Mouse (Mus musculus) kidney, postnatal 0 days (tissue): Measurements from ENCODE around the gene Tmem132c. TPM values are rescaled to one million over a fixed set of nuclear protein-coding genes. Genes with fewer than 3 reads are reported as not detected.

ENCODE experiments used
- ATAC-seq: fragments of 200-750 bp; cut with Nextera tagmentation; replicated peaks from 2 replicates; pipeline ENCODE4 v1.8.0; 2017; ENCODE audit warnings: low read depth, moderate number of reproducible peaks, moderate TSS enrichment, moderate library complexity; ENCODE audit not compliant: low FRiP score
- DNase-seq: peaks from one replicate; pipeline ENCODE4 v3.0.0-alpha.2; 2016; ENCODE audit warnings: low spot score
- H3K27ac ChIP-seq: fragments of 300-500 bp; sonication (generic); 2 replicates; pipeline ENCODE4 v1.5.1; 2014; ENCODE audit warnings: mild to moderate bottlenecking
- H3K27me3 ChIP-seq: fragments of 300-500 bp; sonication (generic); 2 replicates; pipeline ENCODE4 v1.6.1; 2014; ENCODE audit warnings: low read length, mixed read lengths; ENCODE audit not compliant: insufficient read depth
- H3K36me3 ChIP-seq: fragments of 300-500 bp; sonication (generic); 2 replicates; pipeline ENCODE4 v1.6.1; 2014; ENCODE audit warnings: low read length, mixed read lengths; ENCODE audit not compliant: insufficient read depth
- H3K4me1 ChIP-seq: fragments of 300-500 bp; sonication (generic); replicated peaks from 2 replicates; pipeline ENCODE4 v1.6.1; 2014; ENCODE audit warnings: antibody characterized with exemption, low read length, mixed read lengths; ENCODE audit not compliant: insufficient read depth
- H3K4me2 ChIP-seq: fragments of 300-500 bp; sonication (generic); 2 replicates; pipeline ENCODE4 v1.6.1; 2014; ENCODE audit warnings: mild to moderate bottlenecking, low read length, moderate library complexity, mixed read lengths
- H3K4me3 ChIP-seq: fragments of 300-500 bp; sonication (generic); replicated peaks from 2 replicates; pipeline ENCODE4 v1.5.1; 2014; ENCODE audit warnings: low read depth, low read length
- H3K9ac ChIP-seq: fragments of 300-500 bp; sonication (generic); 2 replicates; pipeline ENCODE4 v1.6.1; 2014; ENCODE audit warnings: low read depth, low read length
- H3K9me3 ChIP-seq: fragments of 300-500 bp; sonication (generic); replicated peaks from 2 replicates; pipeline ENCODE4 v1.6.1; 2016; ENCODE audit warnings: low read length, inconsistent platforms, mixed read lengths
- CTCF ChIP-seq: IDR thresholded peaks from 2 replicates; pipeline ENCODE4 v1.5.1; 2016; ENCODE audit warnings: antibody characterized with exemption, low read depth, mild to moderate bottlenecking, moderate library complexity
- WGBS: fragments of 180-500 bp; shearing (Covaris S2); extraction: QIAGEN DNeasy Blood & Tissue Kit; methylation state at CpG from one replicate; pipeline ENCODE4 v1.1.7; 2014; 5-methylcytosine and 5-hydroxymethylcytosine counted together
- polyA plus RNA-seq: library from polyadenylated mRNA; unstranded; fragments of >200 nt; fragmentation: Nextera tagmentation; extraction: Ambion mirVana; gene quantifications from 2 replicates; pipeline ENCODE4 v1.2.1, GENCODE M21; 2015

The Tmem132c gene
- polyA plus RNA-seq, 1 experiment from 2014 or later = 0.75 TPM

GRCm38 (mm10) chr5:127242763-127243160, 1.2 kb downstream of the Tmem132c start:
- no peaks in the 10 kb centered on the region for H3K36me3 ChIP-seq
- no peaks in the 10 kb centered on the region; the same call in 1 of the 2 replicates for H3K9me3 ChIP-seq
- no peaks in the 10 kb centered on the region for H3K4me1 ChIP-seq
- no peak for TF ChIP-seq CTCF
- peaks cover 40% of the 10 kb centered on the region for H3K27me3 ChIP-seq
- peak overlapping the region; percentile 42 for H3K4me3 ChIP-seq
- 1% methylated on average over 13 of the region's 13 CpGs for WGBS
- peak overlapping the region; percentile 85 for H3K4me2 ChIP-seq
- DNase-seq (no peak), ATAC-seq (no peak)
- H3K9ac ChIP-seq = no peak overlapping the region
- no peak overlapping the region for H3K27ac ChIP-seq

DNA sequence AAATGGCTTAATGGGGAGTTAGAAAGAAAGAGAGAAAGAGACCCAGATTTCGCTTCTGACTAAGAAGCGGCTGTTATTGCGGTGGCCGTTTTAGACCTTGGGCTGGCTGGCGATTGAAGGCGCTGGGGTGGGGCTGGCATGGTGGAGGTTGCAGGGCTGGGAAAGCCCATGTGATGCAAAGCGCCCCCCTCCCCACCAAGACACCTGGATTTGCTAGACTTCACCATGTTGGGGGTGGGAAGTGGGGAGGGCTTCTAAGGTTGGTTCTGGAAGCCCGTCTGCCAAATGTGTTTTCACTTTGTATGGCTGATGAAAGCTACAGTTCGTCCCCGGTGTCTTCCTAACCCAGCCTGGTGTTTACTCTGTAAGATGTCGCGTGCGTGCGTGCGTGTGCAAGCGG, 1.6 kb downstream of the Tmem132c start:
- Histone ChIP-seq H3K9ac (no peak overlapping the region), H3K27ac (no peak overlapping the region), H3K27me3 (peaks cover 40% of the 10 kb centered on the region), H3K4me1 (no peaks in the 10 kb centered on the region), H3K9me3 (no peaks in the 10 kb centered on the region; the same call in 1 of the 2 replicates), H3K4me3 (peak overlapping the region; percentile 42), H3K36me3 (no peaks in the 10 kb centered on the region), H3K4me2 (peak overlapping the region; percentile 85)
- no peak for TF ChIP-seq CTCF
- no peak for DNase-seq
- under 1% methylated on average over 16 of the region's 16 CpGs for WGBS
- ATAC-seq = no peak

DNA sequence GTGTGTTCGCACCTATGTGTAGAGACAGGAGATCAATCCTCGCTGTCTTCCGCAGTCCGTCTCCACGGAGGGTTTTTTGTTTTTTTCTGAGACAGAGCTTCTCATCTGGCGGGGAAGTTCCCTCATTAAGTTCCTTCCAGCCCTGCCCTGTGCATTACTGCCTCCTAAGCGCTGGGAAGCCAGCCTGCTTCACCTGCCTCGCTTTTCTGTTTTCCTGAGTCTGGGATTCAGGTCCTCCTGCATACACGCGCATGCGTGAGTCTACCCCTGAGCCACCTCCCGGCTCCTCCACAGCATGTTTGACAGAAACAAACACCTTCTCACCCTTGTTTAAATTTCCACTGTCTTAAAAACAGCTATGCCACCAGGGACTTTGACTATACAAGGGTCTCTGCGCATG, 2.0 kb downstream of the Tmem132c start:
- Histone ChIP-seq H3K27me3 (peaks cover 38% of the 10 kb centered on the region), H3K9ac (no peak overlapping the region), H3K9me3 (no peaks in the 10 kb centered on the region; the same call in 1 of the 2 replicates), H3K4me3 (peak overlapping the region; percentile 42), H3K4me1 (no peaks in the 10 kb centered on the region), H3K4me2 (peak overlapping the region; percentile 85), H3K36me3 (no peaks in the 10 kb centered on the region), H3K27ac (no peak overlapping the region)
- no peak for DNase-seq
- 10% methylated on average over 13 of the region's 13 CpGs for WGBS
- no peak for ATAC-seq
- no peak for TF ChIP-seq CTCF

- H3K4me1 ChIP-seq = no peaks in the 10 kb centered on the region
- no peaks in the 10 kb centered on the region for H3K27me3 ChIP-seq
- 63% methylated on average over 2 of the region's 2 CpGs for WGBS
- no peak overlapping the region for H3K9ac ChIP-seq
- no peak for ATAC-seq
- H3K27ac ChIP-seq = no peak overlapping the region
- TF ChIP-seq CTCF = peak; percentile 16; the same call in 1 of the 2 replicates
- H3K9me3 ChIP-seq = no peaks in the 10 kb centered on the region
- H3K4me3 ChIP-seq = no peak overlapping the region
- H3K4me2 ChIP-seq = no peak overlapping the region
- H3K36me3 ChIP-seq = no peaks in the 10 kb centered on the region
- no peak for DNase-seq
These were observed 11.7 kb downstream of the Tmem132c start for GRCm38 (mm10) chr5:127253263-127253662.

DNA sequence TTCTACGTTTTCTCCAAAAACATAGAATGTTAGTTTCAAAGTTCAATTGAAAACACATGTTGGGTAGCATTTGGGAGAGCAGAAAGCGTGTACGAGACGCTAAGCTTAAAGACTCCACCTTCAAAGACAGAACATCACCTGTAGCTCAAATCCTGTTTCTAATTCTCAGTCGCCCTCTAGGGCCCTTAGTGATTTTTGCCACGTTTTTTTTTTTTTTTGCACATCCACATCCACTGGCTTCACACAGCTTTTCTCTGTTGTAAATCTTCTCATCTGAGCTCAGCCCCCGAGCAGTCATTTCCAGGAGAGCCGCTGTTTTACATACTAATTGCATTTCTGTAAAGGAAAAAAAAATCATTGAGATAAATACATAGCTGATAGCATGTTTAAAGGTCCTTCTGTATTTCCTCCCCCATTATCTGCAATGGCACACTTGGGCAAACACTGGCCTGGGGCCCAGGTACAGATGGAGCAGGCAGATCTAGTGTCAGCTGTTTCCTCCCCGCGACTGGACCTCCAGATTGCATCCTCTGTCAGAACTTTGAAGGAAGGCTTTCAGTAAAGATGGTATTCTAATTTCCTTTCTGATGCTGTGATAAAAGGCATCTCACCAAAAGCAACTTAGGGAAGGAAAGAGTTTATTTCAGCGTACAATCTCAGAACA, 15.5 kb downstream of the Tmem132c start:
- Histone ChIP-seq H3K36me3 (no peaks in the 10 kb centered on the region), H3K9ac (no peak overlapping the region), H3K27me3 (no peaks in the 10 kb centered on the region), H3K9me3 (no peaks in the 10 kb centered on the region), H3K4me3 (no peak overlapping the region), H3K27ac (no peak overlapping the region), H3K4me1 (no peaks in the 10 kb centered on the region), H3K4me2 (no peak overlapping the region)
- 63% methylated on average over 11 of the region's 11 CpGs for WGBS
- no peak for TF ChIP-seq CTCF
- DNase-seq (no peak), ATAC-seq (no peak)

- WGBS = 85% methylated on average over 5 of the region's 5 CpGs
- DNase-seq = no peak
- TF ChIP-seq CTCF = no peak
- Histone ChIP-seq H3K4me3 (no peak overlapping the region), H3K9me3 (no peaks in the 10 kb centered on the region), H3K4me2 (no peak overlapping the region), H3K9ac (no peak overlapping the region), H3K27me3 (no peaks in the 10 kb centered on the region), H3K27ac (no peak overlapping the region), H3K36me3 (no peaks in the 10 kb centered on the region), H3K4me1 (no peaks in the 10 kb centered on the region)
- ATAC-seq = no peak
These were observed 20.5 kb downstream of the Tmem132c start for GRCm38 (mm10) chr5:127262136-127262535.

DNA sequence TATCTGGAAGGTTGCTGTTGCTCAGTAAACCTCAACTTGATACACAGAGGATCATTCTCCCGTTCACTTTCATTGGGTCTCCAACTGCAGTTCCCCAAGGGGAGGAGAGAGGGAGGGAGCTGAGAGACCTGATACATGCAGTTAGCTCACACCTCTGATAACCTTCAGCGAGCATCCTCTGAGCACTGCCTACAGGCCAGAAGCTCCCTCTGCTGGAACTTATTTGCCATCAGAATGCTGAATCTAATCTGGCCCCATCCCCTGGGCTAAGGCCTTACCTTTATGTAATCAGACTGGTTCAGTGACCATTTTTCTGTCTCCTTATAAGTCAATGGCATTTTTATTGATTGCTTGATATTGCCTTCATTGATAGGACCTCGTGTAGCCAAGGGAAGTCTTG, 29.5 kb downstream of the Tmem132c start:
- no peaks in the 10 kb centered on the region for H3K27me3 ChIP-seq
- no peak overlapping the region for H3K27ac ChIP-seq
- H3K36me3 ChIP-seq = no peaks in the 10 kb centered on the region
- no peak overlapping the region for H3K9ac ChIP-seq
- peak; percentile 31; the same call in 1 of the 2 replicates for TF ChIP-seq CTCF
- no peak overlapping the region for H3K4me3 ChIP-seq
- H3K4me1 ChIP-seq = no peaks in the 10 kb centered on the region
- DNase-seq (no peak), ATAC-seq (no peak)
- no peak overlapping the region for H3K4me2 ChIP-seq
- 53% methylated on average over 3 of the region's 3 CpGs for WGBS
- H3K9me3 ChIP-seq = no peaks in the 10 kb centered on the region
